Mouse (Mus musculus): ENCODE measurements at regions not wholly inside any gene's neighbourhood (a gene's known extent, or its start where the extent isn't known, plus 50 kb on each side); places are given as distances from the start of the nearest gene placed in this dataset.

GRCm38 (mm10) chr12:7746708-7747107 lies 230.7 kb upstream of the Apob start:
- H3K9me3 ChIP-seq (replicated peaks; ENCODE audit: control insufficient read depth, low read length, poor library complexity, severe bottlenecking), result no peaks in the 10 kb centered on the region
- peak; percentile 73 for ATAC-seq
- no peak overlapping the region for H3K4me2 ChIP-seq (ENCODE audit: low read length)
- WGBS, result 12% methylated on average over 2 of the region's 2 CpGs
- H3K4me1 ChIP-seq (ENCODE audit: control insufficient read depth, insufficient read depth, low read length), result peaks cover 23% of the 10 kb centered on the region
- H3K27me3 ChIP-seq (ENCODE audit: control insufficient read depth, insufficient read depth, low read depth, low read length), result no peaks in the 10 kb centered on the region
- no peaks in the 10 kb centered on the region for H3K36me3 ChIP-seq (ENCODE audit: control insufficient read depth, insufficient read depth, low read length)
- H3K27ac ChIP-seq (ENCODE audit: low read length), result peak overlapping the region; percentile 52
- H3K4me3 ChIP-seq (ENCODE audit: low read depth, low read length), result no peak overlapping the region
- H3K9ac ChIP-seq (ENCODE audit: low read depth, low read length), result no peak overlapping the region

- no peaks in the 10 kb centered on the region for H3K9me3 ChIP-seq (replicated peaks; ENCODE audit: control insufficient read depth, low read length, poor library complexity, severe bottlenecking)
- peaks cover 23% of the 10 kb centered on the region for H3K4me1 ChIP-seq (ENCODE audit: control insufficient read depth, insufficient read depth, low read length)
- no peaks in the 10 kb centered on the region for H3K36me3 ChIP-seq (ENCODE audit: control insufficient read depth, insufficient read depth, low read length)
- H3K4me3 ChIP-seq (ENCODE audit: low read depth, low read length), result no peak overlapping the region
- 30% methylated on average over 5 of the region's 5 CpGs for WGBS
- ATAC-seq, result peak; percentile 75
- H3K9ac ChIP-seq (ENCODE audit: low read depth, low read length), result no peak overlapping the region
- no peaks in the 10 kb centered on the region for H3K27me3 ChIP-seq (ENCODE audit: control insufficient read depth, insufficient read depth, low read depth, low read length)
- no peak overlapping the region for H3K27ac ChIP-seq (ENCODE audit: low read length)
- H3K4me2 ChIP-seq (ENCODE audit: low read length), result no peak overlapping the region
Measured at GRCm38 (mm10) chr12:7749319-7750238, 227.9 kb upstream of the Apob start.

GRCm38 (mm10) chr12:7754861-7755260 lies 222.6 kb upstream of the Apob start:
- peaks cover 3% of the 10 kb centered on the region for H3K4me1 ChIP-seq (ENCODE audit: control insufficient read depth, insufficient read depth, low read length)
- no peak overlapping the region for H3K9ac ChIP-seq (ENCODE audit: low read depth, low read length)
- H3K27me3 ChIP-seq (ENCODE audit: control insufficient read depth, insufficient read depth, low read depth, low read length), result no peaks in the 10 kb centered on the region
- WGBS, result 80% methylated on average over 5 of the region's 5 CpGs
- no peak for ATAC-seq
- H3K4me2 ChIP-seq (ENCODE audit: low read length), result no peak overlapping the region
- H3K27ac ChIP-seq (ENCODE audit: low read length), result no peak overlapping the region
- H3K4me3 ChIP-seq (ENCODE audit: low read depth, low read length), result no peak overlapping the region
- no peaks in the 10 kb centered on the region for H3K9me3 ChIP-seq (replicated peaks; ENCODE audit: control insufficient read depth, low read length, poor library complexity, severe bottlenecking)
- H3K36me3 ChIP-seq (ENCODE audit: control insufficient read depth, insufficient read depth, low read length), result no peaks in the 10 kb centered on the region

GRCm38 (mm10) chr12:7764795-7765697 lies 212.4 kb upstream of the Apob start:
- no peak; the same call in 1 of the 2 replicates for ATAC-seq
- Histone ChIP-seq H3K36me3 (ENCODE audit: control insufficient read depth, insufficient read depth, low read length) (no peaks in the 10 kb centered on the region), H3K4me2 (ENCODE audit: low read length) (no peak overlapping the region), H3K9ac (ENCODE audit: low read depth, low read length) (no peak overlapping the region), H3K4me3 (ENCODE audit: low read depth, low read length) (no peak overlapping the region), H3K27ac (ENCODE audit: low read length) (no peak overlapping the region), H3K9me3 (replicated peaks; ENCODE audit: control insufficient read depth, low read length, poor library complexity, severe bottlenecking) (no peaks in the 10 kb centered on the region), H3K4me1 (ENCODE audit: control insufficient read depth, insufficient read depth, low read length) (no peaks in the 10 kb centered on the region), H3K27me3 (ENCODE audit: control insufficient read depth, insufficient read depth, low read depth, low read length) (no peaks in the 10 kb centered on the region)
- WGBS, result 57% methylated on average over 11 of the region's 11 CpGs

- Histone ChIP-seq H3K4me3 (ENCODE audit: low read depth, low read length) (no peak overlapping the region), H3K27me3 (ENCODE audit: control insufficient read depth, insufficient read depth, low read depth, low read length) (no peaks in the 10 kb centered on the region), H3K4me1 (ENCODE audit: control insufficient read depth, insufficient read depth, low read length) (0 out of 2 replicates have a peak, but pooled peaks cover 2% of the 10 kb centered on the region), H3K9ac (ENCODE audit: low read depth, low read length) (no peak overlapping the region), H3K27ac (ENCODE audit: low read length) (no peak overlapping the region), H3K36me3 (ENCODE audit: control insufficient read depth, insufficient read depth, low read length) (no peaks in the 10 kb centered on the region), H3K4me2 (ENCODE audit: low read length) (no peak overlapping the region), H3K9me3 (replicated peaks; ENCODE audit: control insufficient read depth, low read length, poor library complexity, severe bottlenecking) (no peaks in the 10 kb centered on the region)
- no peak for ATAC-seq
- 67% methylated on average over 3 of the region's 3 CpGs for WGBS
Measured at GRCm38 (mm10) chr12:7774127-7774526, 203.3 kb upstream of the Apob start.

GRCm38 (mm10) chr12:7776335-7776734 lies 201.1 kb upstream of the Apob start:
- ATAC-seq, result no peak
- Histone ChIP-seq H3K4me1 (ENCODE audit: control insufficient read depth, insufficient read depth, low read length) (0 out of 2 replicates have a peak, but pooled peaks cover 2% of the 10 kb centered on the region), H3K9me3 (replicated peaks; ENCODE audit: control insufficient read depth, low read length, poor library complexity, severe bottlenecking) (no peaks in the 10 kb centered on the region), H3K27me3 (ENCODE audit: control insufficient read depth, insufficient read depth, low read depth, low read length) (no peaks in the 10 kb centered on the region), H3K4me3 (ENCODE audit: low read depth, low read length) (no peak overlapping the region), H3K9ac (ENCODE audit: low read depth, low read length) (no peak overlapping the region), H3K4me2 (ENCODE audit: low read length) (no peak overlapping the region), H3K36me3 (ENCODE audit: control insufficient read depth, insufficient read depth, low read length) (no peaks in the 10 kb centered on the region), H3K27ac (ENCODE audit: low read length) (no peak overlapping the region)
- WGBS, result 44% methylated on average over 3 of the region's 3 CpGs

- Histone ChIP-seq H3K4me2 (ENCODE audit: low read length) (no peak overlapping the region), H3K36me3 (ENCODE audit: control insufficient read depth, insufficient read depth, low read length) (no peaks in the 10 kb centered on the region), H3K4me1 (ENCODE audit: control insufficient read depth, insufficient read depth, low read length) (no peaks in the 10 kb centered on the region), H3K27me3 (ENCODE audit: control insufficient read depth, insufficient read depth, low read depth, low read length) (no peaks in the 10 kb centered on the region), H3K27ac (ENCODE audit: low read length) (no peak overlapping the region), H3K9me3 (replicated peaks; ENCODE audit: control insufficient read depth, low read length, poor library complexity, severe bottlenecking) (no peaks in the 10 kb centered on the region), H3K4me3 (ENCODE audit: low read depth, low read length) (no peak overlapping the region), H3K9ac (ENCODE audit: low read depth, low read length) (no peak overlapping the region)
- peak; percentile 86 for ATAC-seq
- WGBS, result 46% methylated on average over 10 of the region's 10 CpGs
Measured at GRCm38 (mm10) chr12:7777220-7778055, 200.0 kb upstream of the Apob start.

GRCm38 (mm10) chr12:7778056-7778440 lies 199.4 kb upstream of the Apob start:
- 58% methylated on average over 6 of the region's 6 CpGs for WGBS
- Histone ChIP-seq H3K27ac (ENCODE audit: low read length) (no peak overlapping the region), H3K27me3 (ENCODE audit: control insufficient read depth, insufficient read depth, low read depth, low read length) (no peaks in the 10 kb centered on the region), H3K4me2 (ENCODE audit: low read length) (no peak overlapping the region), H3K4me1 (ENCODE audit: control insufficient read depth, insufficient read depth, low read length) (no peaks in the 10 kb centered on the region), H3K4me3 (ENCODE audit: low read depth, low read length) (no peak overlapping the region), H3K9ac (ENCODE audit: low read depth, low read length) (no peak overlapping the region), H3K9me3 (replicated peaks; ENCODE audit: control insufficient read depth, low read length, poor library complexity, severe bottlenecking) (no peaks in the 10 kb centered on the region), H3K36me3 (ENCODE audit: control insufficient read depth, insufficient read depth, low read length) (no peaks in the 10 kb centered on the region)
- no peak for ATAC-seq

Data from midbrain, embryonic 16.5 days (tissue).